Mouse (Mus musculus) left cerebral cortex, adult 2 months (tissue): Measurements from ENCODE around the gene Lyz1. TPM values are rescaled to one million over a fixed set of nuclear protein-coding genes. Genes with fewer than 3 reads are reported as not detected.
"Not testable (repeated sequence)": the region's sequence is repeated elsewhere in the genome, so short reads cannot be mapped to it uniquely, and the experiment has no call there.

Experiments used
- DNase-seq, 2 experiments: peaks; one replicate each; pipeline ENCODE4 v3.0.0; 2021 to 2022; ENCODE audit warnings: low spot score in 2 of 2, mixed read lengths in 1 of 2; ENCODE audit errors: extremely low spot score in 1 of 2
- H3K27ac ChIP-seq: fragments of 200-600 bp; 2 replicates; pipeline ENCODE4 v1.8.1; 2022
- H3K4me3 ChIP-seq: fragments of 200-600 bp; 2 replicates; pipeline ENCODE4 v1.8.1; 2022
- CTCF ChIP-seq: fragments of 200-600 bp; IDR thresholded peaks from 2 replicates; pipeline ENCODE4 v1.8.1; 2022; ENCODE audit warnings: antibody characterized with exemption, mild to moderate bottlenecking, moderate library complexity
- intact Hi-C: fragments of 180-260 bp; cut with DNase I; formaldehyde crosslinking; loops from one replicate; pipeline ENCODE4 v1.15.1; 2025
- total RNA-seq, 2 experiments: library from RNA; stranded (reverse); gene quantifications; 2 replicates each; pipeline ENCODE4 v1.2.3; 2021

Gene Lyz1
- total RNA-seq, 2 experiments from 2014 or later, result 1.4 to 1.6 TPM

DNA sequence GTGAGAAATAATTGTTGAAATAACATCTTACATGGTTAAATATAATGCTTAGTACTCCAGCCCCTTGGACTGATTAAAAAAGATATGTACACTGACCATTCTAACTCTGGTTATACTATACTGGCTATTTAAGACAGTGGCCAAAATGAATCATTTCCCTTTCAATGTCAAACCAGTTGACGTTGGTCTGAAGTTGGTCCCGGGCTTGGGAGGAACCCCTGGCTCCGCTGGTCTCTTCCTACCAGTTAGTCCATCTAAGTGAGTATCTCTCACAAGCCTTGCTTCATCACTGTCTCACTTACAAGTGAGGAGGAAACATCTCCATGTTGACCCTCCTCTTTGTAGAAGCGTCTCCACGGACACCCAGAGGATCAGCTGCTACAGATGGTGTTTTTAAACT, 11.7 kb upstream of the Lyz1 start:
- intact Hi-C loops, result no loop called here

DNA sequence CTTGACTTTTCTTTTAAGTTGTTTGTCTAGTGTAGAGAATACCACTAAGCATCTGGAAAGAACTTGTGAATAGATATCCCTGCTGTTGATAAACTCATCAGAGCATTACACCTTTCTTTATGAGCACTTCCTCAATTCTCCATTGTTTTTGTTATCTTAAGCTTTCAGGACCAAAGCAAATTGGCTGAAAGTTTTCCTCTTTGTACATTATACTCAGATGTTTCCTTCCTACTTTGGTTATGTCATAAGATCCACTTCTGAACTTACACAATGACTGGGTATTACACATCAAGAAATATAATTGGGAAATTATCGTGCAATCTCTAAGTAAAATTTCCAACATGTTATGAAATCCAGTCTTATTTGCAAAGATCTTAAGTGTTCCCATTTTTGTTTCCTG, 9.0 kb upstream of the Lyz1 start:
- TF ChIP-seq CTCF, result no peak
- no peak for DNase-seq
- Histone ChIP-seq H3K4me3 (no peak overlapping the region), H3K27ac (no peak overlapping the region)
- intact Hi-C loops, result no loop called here

More for the DNA sequence above, 11.7 kb upstream of the Lyz1 start:
- Histone ChIP-seq H3K27ac (no peak overlapping the region), H3K4me3 (no peak overlapping the region)
- TF ChIP-seq CTCF, result no peak
- DNase-seq, result no peak

DNA sequence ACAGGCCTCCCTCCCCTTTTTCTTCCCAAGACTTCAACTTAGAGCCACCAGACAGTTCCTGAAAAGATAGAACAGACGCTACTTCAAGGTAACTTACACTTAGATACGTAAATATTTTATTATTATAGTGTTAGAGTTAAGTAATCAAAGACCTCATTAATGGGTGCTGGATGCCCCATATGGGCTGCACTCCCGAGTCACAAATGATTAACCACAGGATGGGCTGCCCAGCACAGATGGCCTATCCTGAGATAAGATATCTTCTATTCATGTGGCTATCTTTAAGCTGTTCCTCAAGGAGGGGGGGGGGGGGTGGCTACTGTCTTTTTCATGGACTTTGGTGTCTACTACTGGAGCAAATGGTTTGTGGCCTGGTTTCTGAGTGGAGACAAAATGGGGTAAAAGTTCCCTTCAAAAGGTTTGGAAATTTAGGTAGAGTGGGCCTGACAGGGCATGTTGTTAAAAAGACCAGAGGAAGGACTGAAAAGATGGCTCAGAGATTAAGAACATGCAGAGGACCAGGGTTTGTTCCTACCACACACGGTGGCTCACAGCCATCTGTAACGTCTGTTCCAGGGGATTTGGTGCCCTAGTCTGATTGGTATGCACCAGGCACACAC, 7.3 kb upstream of the Lyz1 start:
- no peak for DNase-seq
- H3K4me3 ChIP-seq, result no peak overlapping the region
- H3K27ac ChIP-seq, result no peak overlapping the region
- no peak for TF ChIP-seq CTCF
- intact Hi-C loops, result no loop called here

DNA sequence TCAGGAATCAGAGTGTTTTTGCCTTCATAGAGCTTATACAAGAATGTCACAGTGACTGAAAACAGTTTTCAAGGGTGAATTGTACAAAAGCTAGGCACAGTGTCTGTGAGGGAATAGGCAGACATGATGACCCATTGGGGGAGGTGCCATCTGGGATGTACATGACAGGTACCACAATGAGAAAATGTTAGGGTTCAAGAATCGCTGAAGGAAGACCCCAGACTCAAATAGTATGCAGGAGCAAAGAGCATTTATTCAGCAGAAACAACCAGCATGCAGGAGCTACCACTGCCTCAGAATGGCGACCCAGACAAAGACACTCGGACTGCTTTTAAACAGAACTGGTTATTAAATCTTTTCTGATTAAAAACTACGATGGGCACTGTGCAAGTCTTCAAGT, 6.4 kb upstream of the Lyz1 start:
- no peak for TF ChIP-seq CTCF
- H3K27ac ChIP-seq, result no peak overlapping the region
- no peak for DNase-seq
- H3K4me3 ChIP-seq, result no peak overlapping the region
- intact Hi-C loops, result no loop called here

DNA sequence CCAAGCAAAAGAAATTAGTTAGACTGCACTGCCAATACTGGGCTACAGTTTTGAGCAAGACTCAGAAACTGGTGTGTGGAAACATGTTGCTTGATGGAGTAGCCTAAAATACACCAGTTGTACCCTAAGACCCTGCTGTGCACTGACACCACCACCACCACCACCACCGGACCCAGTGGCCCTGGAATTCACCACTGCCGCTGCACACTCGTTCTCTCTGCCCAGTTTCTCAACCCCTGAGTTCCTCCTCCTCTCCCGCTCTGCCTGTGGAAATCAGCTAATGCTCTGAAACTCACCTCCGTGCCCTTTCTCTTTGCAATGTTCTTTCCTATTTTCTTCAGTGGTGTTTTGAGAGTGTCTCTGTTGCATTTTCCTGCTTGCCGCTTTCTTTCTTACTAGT, 5.7 kb upstream of the Lyz1 start:
- no peak for DNase-seq
- no peak overlapping the region for H3K27ac ChIP-seq
- H3K4me3 ChIP-seq, result no peak overlapping the region
- no peak for TF ChIP-seq CTCF
- intact Hi-C loops, result no loop called here

DNA sequence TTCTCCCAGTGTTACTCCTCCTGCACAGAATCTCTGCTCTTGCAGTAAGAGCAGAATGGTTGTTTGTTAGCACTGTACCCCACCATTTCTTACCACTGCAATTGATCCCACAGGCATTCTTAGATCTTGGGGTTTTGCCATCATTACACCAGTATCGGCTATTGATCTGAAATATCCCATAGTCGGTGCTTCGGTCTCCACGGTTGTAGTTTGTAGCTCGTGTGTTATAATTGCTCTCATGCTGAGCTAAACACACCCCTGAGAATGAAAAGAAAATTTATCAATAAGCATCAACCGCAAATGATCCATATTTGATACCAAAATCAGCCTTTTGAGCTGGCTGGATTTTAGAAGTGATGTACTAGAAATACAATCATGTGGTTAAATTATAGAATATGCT, 1.7 kb downstream of the Lyz1 start:
- DNase-seq, H3K27ac ChIP-seq, H3K4me3 ChIP-seq, intact Hi-C loops: not testable (repeated sequence)

DNA sequence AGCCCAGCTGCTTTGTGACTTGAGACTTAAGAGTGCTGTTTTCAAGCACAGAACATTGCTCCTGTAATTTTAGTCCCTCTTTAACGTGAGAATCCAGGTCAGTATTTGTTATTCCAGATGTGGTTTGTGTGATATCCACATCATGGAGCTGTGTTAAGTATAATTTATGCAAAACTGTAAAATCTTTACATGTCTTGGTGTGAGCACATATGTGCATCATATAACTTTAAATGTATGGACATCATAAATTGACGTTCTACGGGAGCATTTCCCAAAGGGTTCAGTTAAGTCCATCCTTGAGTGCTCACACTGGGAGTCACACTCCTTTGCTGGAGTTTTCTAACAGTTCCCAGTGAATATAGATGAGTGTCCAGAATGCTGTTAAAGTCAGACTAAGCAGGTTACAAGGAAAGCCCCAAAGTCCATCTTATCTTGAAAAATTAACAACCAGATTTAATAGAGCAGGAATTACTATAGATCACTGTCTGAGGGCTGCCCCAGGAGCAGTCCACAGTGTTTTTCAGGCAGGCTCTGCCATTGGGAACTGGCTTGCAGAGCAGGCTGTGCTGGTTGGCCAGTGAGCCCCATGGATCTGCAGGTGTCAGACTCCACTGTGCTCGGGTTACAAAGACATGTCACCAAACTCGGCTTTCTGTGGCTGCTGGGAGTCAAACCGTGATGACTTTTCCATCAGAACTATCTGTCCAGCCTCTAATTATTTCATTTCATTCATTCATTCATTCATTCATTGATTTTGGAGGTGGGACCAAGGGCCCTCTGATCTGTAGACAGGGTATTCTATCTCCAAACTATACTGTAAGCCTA, 2.4 kb downstream of the Lyz1 start:
- DNase-seq, result no peak
- intact Hi-C loops, result no loop called here
- Histone ChIP-seq H3K4me3 (no peak overlapping the region), H3K27ac (no peak overlapping the region)
- TF ChIP-seq CTCF, result no peak

DNA sequence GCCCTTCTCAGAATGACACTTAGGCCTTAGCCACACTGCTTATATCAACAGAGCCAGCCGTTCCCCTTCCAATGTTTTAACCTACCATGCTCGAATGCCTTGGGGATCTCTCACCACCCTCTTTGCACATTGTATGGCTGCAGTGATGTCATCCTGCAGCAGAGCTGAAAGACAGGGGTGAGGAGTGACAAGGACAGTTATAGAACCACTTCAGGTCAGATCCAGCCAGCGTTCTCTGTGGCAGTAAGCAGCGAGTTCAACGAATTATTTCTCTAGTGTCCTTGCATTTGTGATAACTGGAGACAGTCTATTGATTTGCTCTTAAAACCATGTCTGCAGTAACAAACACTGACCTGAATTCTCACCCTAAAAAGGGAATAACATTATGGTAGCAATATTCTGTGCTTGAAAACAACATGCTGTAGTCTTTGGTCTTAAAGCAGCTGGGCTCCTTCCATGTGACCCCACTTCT, 3.6 kb downstream of the Lyz1 start:
- H3K27ac ChIP-seq, H3K4me3 ChIP-seq, DNase-seq, intact Hi-C loops: not testable (repeated sequence)

DNA sequence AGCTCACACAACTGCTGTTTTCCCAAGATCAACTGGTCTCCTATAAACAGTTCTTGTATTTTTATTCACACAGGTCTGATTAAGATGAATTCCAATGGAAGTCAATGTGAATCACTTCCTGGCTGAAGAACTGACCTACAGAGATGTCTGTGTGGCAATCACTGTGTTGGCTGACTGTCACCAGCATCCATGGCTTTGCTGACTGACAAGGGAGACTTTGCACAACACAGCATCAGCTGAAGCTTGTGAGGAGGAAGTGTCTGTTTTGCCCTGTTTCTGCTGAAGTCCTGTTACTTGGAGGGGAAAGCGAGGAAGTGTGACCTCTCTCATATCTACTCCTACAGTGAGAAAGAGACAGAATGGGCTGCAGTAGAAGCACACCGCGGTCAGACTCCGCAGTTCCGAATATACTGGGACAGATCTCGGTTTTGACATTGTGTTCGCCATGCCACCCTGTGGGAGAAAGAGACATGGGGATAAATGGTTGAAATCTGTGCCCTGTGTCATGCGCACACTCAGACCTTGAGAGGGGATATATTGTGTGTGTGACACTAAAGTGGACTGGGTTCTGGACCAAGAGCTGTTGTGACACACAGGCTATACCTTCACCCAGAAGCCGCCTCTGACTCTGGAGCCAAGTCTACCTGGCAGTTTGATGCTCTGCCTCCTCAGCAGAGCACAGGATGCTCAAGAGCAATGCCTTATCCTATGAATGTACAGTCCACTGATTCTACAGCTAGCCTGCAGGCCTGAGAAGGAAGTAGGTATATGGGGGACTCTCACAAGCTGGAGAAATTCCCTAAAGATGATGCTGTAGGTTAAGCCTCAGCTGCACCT, 4.3 kb downstream of the Lyz1 start:
- no peak for DNase-seq
- no peak for TF ChIP-seq CTCF
- H3K4me3 ChIP-seq, result no peak overlapping the region
- no peak overlapping the region for H3K27ac ChIP-seq
- intact Hi-C loops, result no loop called here

DNA sequence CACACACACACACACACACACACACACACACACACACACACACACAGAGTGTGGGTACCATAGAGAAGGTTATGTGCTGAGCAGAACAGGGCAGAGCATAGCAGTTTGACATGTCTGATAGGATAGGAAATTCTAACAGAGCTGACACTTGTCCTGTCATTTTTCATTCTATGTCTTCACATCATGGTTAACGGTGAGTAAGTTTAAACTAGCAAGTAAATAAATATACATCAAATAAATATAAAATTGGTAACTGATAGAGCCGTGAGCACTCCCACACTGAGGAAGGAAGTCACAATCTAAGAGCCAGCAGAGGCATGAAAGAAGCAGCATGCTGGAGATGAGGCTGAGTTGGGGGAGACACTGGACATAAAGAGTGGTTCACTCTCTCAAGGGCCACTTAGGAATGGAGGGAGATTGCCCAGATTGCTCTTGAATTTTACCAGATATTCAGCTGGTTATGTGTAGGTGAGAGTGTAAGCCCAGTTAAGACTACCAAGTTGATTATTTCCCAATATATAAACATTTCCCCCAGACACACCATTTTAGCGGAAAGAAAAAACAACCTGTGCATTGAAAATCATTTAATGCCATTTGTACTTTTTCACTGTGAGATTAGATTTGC, 5.3 kb downstream of the Lyz1 start:
- DNase-seq, result no peak
- no peak overlapping the region for H3K27ac ChIP-seq
- intact Hi-C loops, result no loop called here
- TF ChIP-seq CTCF, result no peak
- no peak overlapping the region for H3K4me3 ChIP-seq

DNA sequence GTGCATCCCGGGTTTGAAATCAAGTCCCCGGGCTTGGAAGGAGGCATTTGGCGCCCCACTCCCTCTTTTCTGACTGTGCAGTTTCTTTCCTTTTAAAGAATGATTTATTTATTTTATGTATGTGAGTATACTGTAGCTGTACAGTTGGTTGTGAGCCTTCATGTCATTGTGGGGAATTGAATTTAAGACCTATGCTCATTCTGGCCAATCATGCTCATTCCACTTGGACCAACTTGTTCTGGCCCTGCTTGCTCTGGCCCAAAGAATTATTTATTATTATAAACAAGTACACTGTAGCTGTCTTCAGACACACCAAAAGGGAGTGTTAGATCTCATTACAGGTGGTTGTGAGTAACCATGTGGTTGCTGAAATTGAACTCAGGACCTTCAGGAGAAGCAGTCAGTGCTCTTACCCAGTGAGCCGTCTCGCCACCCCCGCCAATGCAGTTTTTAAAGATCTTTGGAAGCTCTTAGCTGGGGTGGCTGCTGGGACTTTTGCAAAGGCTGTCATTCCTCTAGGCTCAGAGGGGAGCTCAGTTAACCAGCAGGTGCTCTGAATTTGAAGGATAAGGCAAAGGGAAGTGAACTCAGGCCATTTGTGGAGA, 6.2 kb downstream of the Lyz1 start:
- Histone ChIP-seq H3K27ac (no peak overlapping the region), H3K4me3 (no peak overlapping the region)
- intact Hi-C loops, result no loop called here
- no peak for TF ChIP-seq CTCF
- DNase-seq, result no peak

DNA sequence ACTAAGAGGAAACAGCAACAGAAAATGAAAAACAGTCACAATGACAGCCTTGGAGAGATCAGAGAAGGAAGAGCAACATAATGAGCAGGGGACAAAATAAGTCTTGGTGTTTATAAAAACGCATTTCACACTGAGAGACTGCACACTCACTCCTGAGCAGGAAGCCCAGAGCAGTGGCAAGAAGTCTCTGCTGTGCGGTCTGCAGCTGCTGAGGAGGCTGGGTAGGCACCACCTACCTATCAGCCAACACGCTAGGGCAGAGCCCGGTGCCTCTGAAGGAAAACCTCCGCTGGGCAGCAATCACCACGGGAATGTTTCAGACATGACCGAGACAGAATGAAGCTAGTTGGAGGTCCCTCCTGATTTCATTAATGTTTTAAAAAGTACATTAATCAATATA, 7.1 kb downstream of the Lyz1 start:
- H3K4me3 ChIP-seq, intact Hi-C loops, DNase-seq, H3K27ac ChIP-seq: not testable (repeated sequence)
